Mouse (Mus musculus) liver, adult 2 months (tissue): ENCODE data around the gene Ubxn4. TPM values are rescaled to one million over a fixed set of nuclear protein-coding genes. Genes with fewer than 3 reads are reported as not detected.

Experiments used
- DNase-seq: peaks from one replicate; pipeline ENCODE4 v3.0.0-alpha.2; 2011; ENCODE audit warnings: low read depth, low spot score; ENCODE audit errors: extremely low read depth
- H3K27ac ChIP-seq: fragments of 200-500 bp; replicated peaks from 2 replicates; pipeline ENCODE4 v1.5.1; 2012; ENCODE audit warnings: low read depth, mild to moderate bottlenecking, control low read depth, inconsistent platforms, low read length; ENCODE audit not compliant: insufficient read depth
- H3K27me3 ChIP-seq: fragments of 200-500 bp; 2 replicates; pipeline ENCODE4 v1.6.1; 2012; ENCODE audit warnings: mild to moderate bottlenecking, moderate library complexity, low read length, inconsistent platforms; ENCODE audit not compliant: control insufficient read depth, insufficient read depth
- H3K36me3 ChIP-seq: fragments of 200-500 bp; 2 replicates; pipeline ENCODE4 v1.6.1; 2012; ENCODE audit warnings: low read length, inconsistent platforms; ENCODE audit not compliant: control insufficient read depth, insufficient read depth
- H3K4me1 ChIP-seq: fragments of 200-500 bp; 2 replicates; pipeline ENCODE4 v1.6.1; 2011; ENCODE audit warnings: low read length; ENCODE audit not compliant: control insufficient read depth, insufficient read depth
- H3K4me3 ChIP-seq: fragments of 200-500 bp; 2 replicates; pipeline ENCODE4 v1.5.1; 2011; ENCODE audit warnings: low read depth, mild to moderate bottlenecking, control low read depth, low read length, moderate library complexity; ENCODE audit not compliant: insufficient read depth
- H3K79me2 ChIP-seq: fragments of 200-500 bp; 2 replicates; pipeline ENCODE4 v1.6.1; 2012; ENCODE audit warnings: inconsistent platforms, mild to moderate bottlenecking, low read length, moderate library complexity; ENCODE audit not compliant: control insufficient read depth, insufficient read depth
- H3K9ac ChIP-seq: fragments of 200-500 bp; 2 replicates; pipeline ENCODE4 v1.6.1; 2012; ENCODE audit warnings: low read depth, mild to moderate bottlenecking, control low read depth, inconsistent platforms, low read length
- CTCF ChIP-seq: fragments of 200-500 bp; IDR thresholded peaks from 2 replicates; pipeline ENCODE4 v1.5.1; 2011; ENCODE audit warnings: low read depth, low read length, control low read depth
- POLR2A ChIP-seq: fragments of 200-500 bp; IDR thresholded peaks from 2 replicates; pipeline ENCODE4 v1.6.1; 2011; ENCODE audit warnings: low read length, control low read depth; ENCODE audit not compliant: insufficient read depth; ENCODE audit errors: extremely low read depth
- WGBS: fragments of 180-500 bp; shearing (Covaris S2); methylation state at CpG from one replicate; pipeline ENCODE4 v1.1.7; 2018; 5-methylcytosine and 5-hydroxymethylcytosine counted together
- polyA plus RNA-seq: library from polyadenylated mRNA; depleted of rRNA; stranded (reverse); fragments of >200 nt; gene quantifications from 2 replicates; pipeline ENCODE4 v1.2.3, GENCODE M21; 2012
- total RNA-seq: library from RNA; depleted of rRNA; stranded (reverse); fragments of >200 nt; gene quantifications from 2 replicates; pipeline ENCODE4 v1.2.3, GENCODE M21; 2014

The Ubxn4 gene
- total and polyA plus RNA-seq, 2 experiments = 26.2 to 41.0 TPM

GRCm38 (mm10) chr1:128278563-128278962 lies 34.8 kb downstream of the Ubxn4 start:
- Histone ChIP-seq H3K27ac (no peak overlapping the region), H3K27me3 (no peaks in the 10 kb centered on the region), H3K4me1 (no peaks in the 10 kb centered on the region), H3K36me3 (peaks cover 60% of the 10 kb centered on the region), H3K4me3 (no peak overlapping the region), H3K79me2 (no peaks in the 10 kb centered on the region), H3K9ac (no peak overlapping the region)
- no peak for TF ChIP-seq POLR2A
- WGBS = 94% methylated on average over 3 of the region's 3 CpGs
- DNase-seq = no peak

- no peak overlapping the region for H3K27ac ChIP-seq
- no peaks in the 10 kb centered on the region for H3K4me1 ChIP-seq
- H3K79me2 ChIP-seq = no peaks in the 10 kb centered on the region
- WGBS = 97% methylated on average over 3 of the region's 3 CpGs
- TF ChIP-seq POLR2A (no peak), CTCF (no peak)
- H3K4me3 ChIP-seq = no peak overlapping the region
- no peak overlapping the region for H3K9ac ChIP-seq
- H3K27me3 ChIP-seq = no peaks in the 10 kb centered on the region
- H3K36me3 ChIP-seq = peaks cover 33% of the 10 kb centered on the region
- no peak for DNase-seq
These were observed 38.0 kb downstream of the Ubxn4 start for GRCm38 (mm10) chr1:128281753-128282152.

- H3K36me3 ChIP-seq = peaks cover 21% of the 10 kb centered on the region
- TF ChIP-seq POLR2A = no peak
- TF ChIP-seq CTCF = no peak
- H3K27ac ChIP-seq = no peak overlapping the region
- WGBS = 97% methylated on average over 3 of the region's 3 CpGs
- no peak overlapping the region for H3K9ac ChIP-seq
- H3K4me3 ChIP-seq = no peak overlapping the region
- DNase-seq = no peak
- no peaks in the 10 kb centered on the region for H3K4me1 ChIP-seq
- H3K79me2 ChIP-seq = no peaks in the 10 kb centered on the region
- no peaks in the 10 kb centered on the region for H3K27me3 ChIP-seq
These were observed 39.2 kb downstream of the Ubxn4 start for GRCm38 (mm10) chr1:128282924-128283323.

- no peak overlapping the region for H3K9ac ChIP-seq
- peaks cover 12% of the 10 kb centered on the region for H3K36me3 ChIP-seq
- no peaks in the 10 kb centered on the region for H3K79me2 ChIP-seq
- WGBS = 91% methylated on average over 8 of the region's 8 CpGs
- no peaks in the 10 kb centered on the region for H3K27me3 ChIP-seq
- no peak overlapping the region for H3K27ac ChIP-seq
- TF ChIP-seq POLR2A = no peak
- TF ChIP-seq CTCF = no peak
- no peak for DNase-seq
- H3K4me1 ChIP-seq = no peaks in the 10 kb centered on the region
- no peak overlapping the region for H3K4me3 ChIP-seq
These were observed 40.5 kb downstream of the Ubxn4 start for GRCm38 (mm10) chr1:128284157-128284690.

GRCm38 (mm10) chr1:128285136-128285535 lies 41.4 kb downstream of the Ubxn4 start:
- Histone ChIP-seq H3K27ac (no peak overlapping the region), H3K36me3 (peaks cover 6% of the 10 kb centered on the region), H3K79me2 (no peaks in the 10 kb centered on the region), H3K27me3 (no peaks in the 10 kb centered on the region), H3K4me3 (no peak overlapping the region), H3K4me1 (no peaks in the 10 kb centered on the region), H3K9ac (no peak overlapping the region)
- DNase-seq = no peak
- TF ChIP-seq POLR2A = no peak
- no peak for TF ChIP-seq CTCF
- 83% methylated on average over 9 of the region's 9 CpGs for WGBS

- DNase-seq = no peak
- H3K79me2 ChIP-seq = no peaks in the 10 kb centered on the region
- no peaks in the 10 kb centered on the region for H3K27me3 ChIP-seq
- no peak overlapping the region for H3K27ac ChIP-seq
- no peak overlapping the region for H3K9ac ChIP-seq
- no peaks in the 10 kb centered on the region for H3K4me1 ChIP-seq
- TF ChIP-seq CTCF = no peak
- no peak for TF ChIP-seq POLR2A
- no peak overlapping the region for H3K4me3 ChIP-seq
- 96% methylated on average over 5 of the region's 5 CpGs for WGBS
- no peaks in the 10 kb centered on the region for H3K36me3 ChIP-seq
These were observed 46.5 kb downstream of the Ubxn4 start for GRCm38 (mm10) chr1:128290295-128290694.
